Mouse (Mus musculus) neural tube, embryonic 14.5 days (tissue): ENCODE data around the gene Wars. TPM values are rescaled to one million over a fixed set of nuclear protein-coding genes. Genes with fewer than 3 reads are reported as not detected.

Source experiments
- ATAC-seq: fragments of 200-750 bp; cut with Nextera tagmentation; 2 replicates; pipeline ENCODE4 v1.8.0; 2017; ENCODE audit warnings: low read depth, mild to moderate bottlenecking, moderate TSS enrichment, moderate library complexity
- H3K27ac ChIP-seq: fragments of 300-500 bp; sonication (generic); 2 replicates; pipeline ENCODE4 v1.5.1; 2014; ENCODE audit warnings: low read depth, mild to moderate bottlenecking, control low read depth, low read length, moderate library complexity, mixed read lengths
- H3K27me3 ChIP-seq: fragments of 300-500 bp; sonication (generic); 2 replicates; pipeline ENCODE4 v1.6.1; 2014; ENCODE audit warnings: low read length; ENCODE audit not compliant: control insufficient read depth, insufficient read depth
- H3K36me3 ChIP-seq: fragments of 300-500 bp; sonication (generic); 2 replicates; pipeline ENCODE4 v1.6.1; 2014; ENCODE audit warnings: low read length, mixed read lengths; ENCODE audit not compliant: control insufficient read depth, insufficient read depth
- H3K4me1 ChIP-seq: fragments of 300-500 bp; sonication (generic); 2 replicates; pipeline ENCODE4 v1.6.1; 2014; ENCODE audit warnings: low read length; ENCODE audit not compliant: control insufficient read depth, insufficient read depth
- H3K4me2 ChIP-seq: fragments of 300-500 bp; sonication (generic); 2 replicates; pipeline ENCODE4 v1.6.1; 2014; ENCODE audit warnings: mild to moderate bottlenecking, low read depth, low read length, control low read depth
- H3K4me3 ChIP-seq: fragments of 300-500 bp; sonication (generic); 2 replicates; pipeline ENCODE4 v1.5.1; 2014; ENCODE audit warnings: low read depth, low read length, control low read depth, mixed read lengths
- H3K9ac ChIP-seq: fragments of 300-500 bp; sonication (generic); replicated peaks from 2 replicates; pipeline ENCODE4 v1.6.1; 2014; ENCODE audit warnings: low read depth, mild to moderate bottlenecking, control low read depth, low read length, mixed read lengths
- H3K9me3 ChIP-seq: fragments of 300-500 bp; sonication (generic); 2 replicates; pipeline ENCODE4 v1.6.1; 2016; ENCODE audit warnings: low read length; ENCODE audit not compliant: control insufficient read depth
- WGBS: fragments of 180-500 bp; shearing (Covaris S2); extraction: QIAGEN DNeasy Blood & Tissue Kit; methylation state at CpG from one replicate; pipeline ENCODE4 v1.1.7; 2014; 5-methylcytosine and 5-hydroxymethylcytosine counted together
- polyA plus RNA-seq: library from polyadenylated mRNA; unstranded; fragments of >200 nt; fragmentation: Nextera tagmentation; extraction: Ambion mirVana; gene quantifications from 2 replicates; pipeline ENCODE4 v1.2.1, GENCODE M21; 2014

Gene Wars
- polyA plus RNA-seq, 1 experiment from 2014 or later = 102 TPM

GRCm38 (mm10) chr12:108835840-108836409, 58.0 kb downstream of the Wars start, which contains the start of the genes Slc25a29 and Slc25a47:
Gene Slc25a29, minus strand, starts transcription at chr12:108835883.
Gene Slc25a47, plus strand, starts transcription at chr12:108836046.
- under 1% methylated on average over 53 of the region's 53 CpGs for WGBS
- Histone ChIP-seq H3K27ac (peak within 1 kb of the TSS; percentile 83), H3K36me3 (peaks cover 1% of the 10 kb centered on the region; the same call in 1 of the 2 replicates), H3K9me3 (no peaks in the 10 kb centered on the region), H3K4me2 (peak within 1 kb of the TSS; percentile 87), H3K9ac (peak within 1 kb of the TSS; percentile 78), H3K4me1 (peaks cover 36% of the 10 kb centered on the region), H3K27me3 (no peaks in the 10 kb centered on the region), H3K4me3 (peak within 1 kb of the TSS; percentile 73)
- ATAC-seq = peak; percentile 98

- no peaks in the 10 kb centered on the region for H3K36me3 ChIP-seq
- H3K27me3 ChIP-seq = no peaks in the 10 kb centered on the region
- H3K4me1 ChIP-seq = peaks cover 36% of the 10 kb centered on the region
- 1% methylated on average over 51 of the region's 51 CpGs for WGBS
- peak; percentile 25; the same call in 1 of the 2 replicates for ATAC-seq
- no peaks in the 10 kb centered on the region for H3K9me3 ChIP-seq
- H3K27ac ChIP-seq = peak overlapping the region; percentile 39; the same call in 1 of the 2 replicates
- peak overlapping the region; percentile 78 for H3K9ac ChIP-seq
- peak overlapping the region; percentile 73 for H3K4me3 ChIP-seq
- peak overlapping the region; percentile 87 for H3K4me2 ChIP-seq
Measured at GRCm38 (mm10) chr12:108835208-108835839, 58.6 kb downstream of the Wars start.

DNA sequence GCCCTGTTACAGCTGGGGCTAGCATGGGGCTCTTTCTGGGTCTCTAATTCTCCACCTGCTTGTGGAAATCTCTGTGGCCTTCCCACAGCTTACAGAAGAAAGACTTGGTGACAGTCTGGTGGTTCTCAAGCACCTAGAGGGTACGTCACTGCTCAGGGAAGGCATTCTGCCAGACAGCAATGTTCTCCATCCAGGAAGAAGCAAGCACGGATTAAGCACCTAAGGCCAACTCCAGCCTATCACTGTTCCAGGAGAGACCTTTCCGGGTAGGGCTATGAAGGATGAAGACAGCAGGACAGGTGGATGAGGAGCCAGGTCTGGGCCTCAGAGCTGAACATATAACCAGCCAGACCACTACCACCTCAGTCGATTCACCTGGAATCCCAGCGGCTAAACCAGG, 59.2 kb downstream of the Wars start:
- no peaks in the 10 kb centered on the region for H3K9me3 ChIP-seq
- peak overlapping the region; percentile 73 for H3K4me3 ChIP-seq
- no peak overlapping the region for H3K27ac ChIP-seq
- H3K4me1 ChIP-seq = peaks cover 36% of the 10 kb centered on the region
- peak overlapping the region; percentile 78 for H3K9ac ChIP-seq
- no peaks in the 10 kb centered on the region for H3K36me3 ChIP-seq
- peak overlapping the region; percentile 87 for H3K4me2 ChIP-seq
- no peaks in the 10 kb centered on the region for H3K27me3 ChIP-seq
- ATAC-seq = no peak
- 46% methylated on average over 5 of the region's 5 CpGs for WGBS

- Histone ChIP-seq H3K4me2 (peak overlapping the region; percentile 87; the same call in 1 of the 2 replicates), H3K27ac (no peak overlapping the region), H3K36me3 (no peaks in the 10 kb centered on the region), H3K9ac (peak overlapping the region; percentile 78; the same call in 1 of the 2 replicates), H3K27me3 (no peaks in the 10 kb centered on the region), H3K9me3 (no peaks in the 10 kb centered on the region), H3K4me3 (peak overlapping the region; percentile 73; the same call in 1 of the 2 replicates), H3K4me1 (peaks cover 36% of the 10 kb centered on the region)
- ATAC-seq = no peak
- WGBS = 75% methylated on average over 3 of the region's 3 CpGs
Measured at GRCm38 (mm10) chr12:108834337-108834736, 59.6 kb downstream of the Wars start.

- Histone ChIP-seq H3K4me1 (peaks cover 36% of the 10 kb centered on the region), H3K27ac (no peak overlapping the region), H3K36me3 (no peaks in the 10 kb centered on the region), H3K9ac (no peak overlapping the region), H3K9me3 (no peaks in the 10 kb centered on the region), H3K4me2 (no peak overlapping the region), H3K27me3 (no peaks in the 10 kb centered on the region), H3K4me3 (no peak overlapping the region)
- 93% methylated on average over 3 of the region's 3 CpGs for WGBS
- no peak for ATAC-seq
Measured at GRCm38 (mm10) chr12:108833408-108833807, 60.6 kb downstream of the Wars start.

GRCm38 (mm10) chr12:108832851-108833250, 61.1 kb downstream of the Wars start:
- Histone ChIP-seq H3K4me1 (peaks cover 31% of the 10 kb centered on the region), H3K9ac (no peak overlapping the region), H3K27me3 (no peaks in the 10 kb centered on the region), H3K9me3 (no peaks in the 10 kb centered on the region), H3K4me3 (no peak overlapping the region), H3K36me3 (no peaks in the 10 kb centered on the region), H3K4me2 (no peak overlapping the region), H3K27ac (no peak overlapping the region)
- 87% methylated on average over 8 of the region's 8 CpGs for WGBS
- no peak for ATAC-seq

DNA sequence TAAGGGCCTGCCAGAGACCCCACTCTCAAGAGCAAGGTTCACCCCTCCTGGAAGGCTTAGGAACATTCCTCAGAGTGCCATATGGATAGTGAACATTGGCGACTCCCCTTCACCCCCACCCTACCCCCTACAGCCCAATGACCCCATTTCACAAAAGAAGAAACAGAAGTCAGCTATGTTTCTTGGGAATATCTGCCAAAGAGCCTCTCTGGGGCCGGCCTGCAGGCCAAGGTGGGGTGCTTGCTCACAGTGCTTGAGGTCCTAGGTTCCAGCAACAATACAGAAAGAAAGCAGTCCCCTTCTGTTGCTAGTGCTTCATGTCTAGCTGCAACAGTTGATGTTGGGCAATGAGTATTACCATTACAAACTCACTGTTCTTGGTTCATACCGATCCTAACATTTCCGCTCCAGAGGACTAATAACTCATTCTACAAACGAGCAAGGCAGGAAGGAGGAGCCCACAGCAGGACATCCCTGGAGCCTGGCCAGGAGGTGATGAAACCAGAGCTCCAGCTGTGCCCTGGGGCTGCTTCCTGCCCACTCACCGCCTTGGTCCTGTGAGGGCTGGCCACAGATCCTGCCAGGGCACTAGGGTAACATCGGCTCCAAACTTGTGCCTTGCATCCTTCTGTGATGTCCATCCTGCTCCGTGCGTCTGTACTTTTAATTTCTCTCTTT, 61.9 kb downstream of the Wars start:
- Histone ChIP-seq H3K27ac (no peak overlapping the region), H3K36me3 (0 out of 2 replicates have a peak, but pooled peaks cover 4% of the 10 kb centered on the region), H3K4me3 (no peak overlapping the region), H3K9ac (no peak overlapping the region), H3K4me1 (peaks cover 24% of the 10 kb centered on the region), H3K9me3 (no peaks in the 10 kb centered on the region), H3K27me3 (no peaks in the 10 kb centered on the region), H3K4me2 (no peak overlapping the region)
- 52% methylated on average over 9 of the region's 9 CpGs for WGBS
- no peak for ATAC-seq

- Histone ChIP-seq H3K27ac (no peak overlapping the region), H3K4me3 (no peak overlapping the region), H3K9me3 (no peaks in the 10 kb centered on the region), H3K4me1 (peaks cover 16% of the 10 kb centered on the region), H3K4me2 (no peak overlapping the region), H3K27me3 (no peaks in the 10 kb centered on the region), H3K36me3 (0 out of 2 replicates have a peak, but pooled peaks cover 8% of the 10 kb centered on the region), H3K9ac (no peak overlapping the region)
- no peak for ATAC-seq
- 91% methylated on average over 6 of the region's 6 CpGs for WGBS
Measured at GRCm38 (mm10) chr12:108830358-108830757, 63.6 kb downstream of the Wars start.

GRCm38 (mm10) chr12:108829636-108830035, 64.3 kb downstream of the Wars start:
- 0 out of 2 replicates have a peak, but pooled peaks cover 8% of the 10 kb centered on the region for H3K36me3 ChIP-seq
- WGBS = 87% methylated on average over 5 of the region's 5 CpGs
- no peak overlapping the region for H3K27ac ChIP-seq
- H3K27me3 ChIP-seq = no peaks in the 10 kb centered on the region
- no peak overlapping the region for H3K4me3 ChIP-seq
- peaks cover 9% of the 10 kb centered on the region for H3K4me1 ChIP-seq
- H3K4me2 ChIP-seq = no peak overlapping the region
- H3K9ac ChIP-seq = no peak overlapping the region
- H3K9me3 ChIP-seq = no peaks in the 10 kb centered on the region
- ATAC-seq = no peak
